Mouse (Mus musculus) stomach, embryonic 14.5 days (tissue): ENCODE results near the gene Ogfod2. TPM values are rescaled to one million over a fixed set of nuclear protein-coding genes. Genes with fewer than 3 reads are reported as not detected.
A peak's percentile ranks its signal among the peaks of the same experiment; 100 is the strongest.

Source experiments
- ATAC-seq: fragments of 200-750 bp; cut with Nextera tagmentation; 2 replicates; pipeline ENCODE4 v1.8.0; 2017; ENCODE audit warnings: low read depth, moderate TSS enrichment; ENCODE audit not compliant: insufficient number of reproducible peaks, insufficient read depth, low FRiP score
- H3K27ac ChIP-seq: fragments of 300-500 bp; sonication (generic); 2 replicates; pipeline ENCODE4 v1.5.1; 2014; ENCODE audit warnings: mild to moderate bottlenecking, low read length, moderate library complexity, mixed read lengths
- H3K27me3 ChIP-seq: fragments of 300-500 bp; sonication (generic); 2 replicates; pipeline ENCODE4 v1.6.1; 2014; ENCODE audit warnings: low read length, control low read depth, mixed read lengths; ENCODE audit not compliant: control insufficient read depth, insufficient read depth
- H3K36me3 ChIP-seq: fragments of 300-500 bp; sonication (generic); 2 replicates; pipeline ENCODE4 v1.6.1; 2014; ENCODE audit warnings: mild to moderate bottlenecking, control low read depth, low read length, moderate library complexity, mixed read lengths; ENCODE audit not compliant: control insufficient read depth, insufficient read depth
- H3K4me1 ChIP-seq: fragments of 300-500 bp; sonication (generic); 2 replicates; pipeline ENCODE4 v1.6.1; 2014; ENCODE audit warnings: low read length, control low read depth, mixed read lengths; ENCODE audit not compliant: control insufficient read depth, insufficient read depth
- H3K4me2 ChIP-seq: fragments of 300-500 bp; sonication (generic); replicated peaks from 2 replicates; pipeline ENCODE4 v1.6.1; 2014; ENCODE audit warnings: low read depth, low read length, control low read depth
- H3K4me3 ChIP-seq: fragments of 300-500 bp; sonication (generic); 2 replicates; pipeline ENCODE4 v1.5.1; 2014; ENCODE audit warnings: low read depth, low read length, control low read depth
- H3K9ac ChIP-seq: fragments of 300-500 bp; sonication (generic); replicated peaks from 2 replicates; pipeline ENCODE4 v1.6.1; 2014; ENCODE audit warnings: low read depth, mild to moderate bottlenecking, control low read depth, low read length, moderate library complexity, mixed read lengths
- H3K9me3 ChIP-seq: fragments of 300-500 bp; sonication (generic); 2 replicates; pipeline ENCODE4 v1.6.1; 2016; ENCODE audit warnings: low read depth, low read length, control low read depth; ENCODE audit not compliant: control insufficient read depth
- WGBS: fragments of 180-500 bp; shearing (Covaris S2); extraction: QIAGEN DNeasy Blood & Tissue Kit; methylation state at CpG from one replicate; pipeline ENCODE4 v1.1.7; 2014; 5-methylcytosine and 5-hydroxymethylcytosine counted together
- polyA plus RNA-seq: library from polyadenylated mRNA; unstranded; fragments of >200 nt; fragmentation: Nextera tagmentation; extraction: Ambion mirVana; gene quantifications from 2 replicates; pipeline ENCODE4 v1.2.1, GENCODE M21; 2014

Gene Ogfod2
- polyA plus RNA-seq, 1 experiment from 2014 or later, result 14.5 TPM

DNA sequence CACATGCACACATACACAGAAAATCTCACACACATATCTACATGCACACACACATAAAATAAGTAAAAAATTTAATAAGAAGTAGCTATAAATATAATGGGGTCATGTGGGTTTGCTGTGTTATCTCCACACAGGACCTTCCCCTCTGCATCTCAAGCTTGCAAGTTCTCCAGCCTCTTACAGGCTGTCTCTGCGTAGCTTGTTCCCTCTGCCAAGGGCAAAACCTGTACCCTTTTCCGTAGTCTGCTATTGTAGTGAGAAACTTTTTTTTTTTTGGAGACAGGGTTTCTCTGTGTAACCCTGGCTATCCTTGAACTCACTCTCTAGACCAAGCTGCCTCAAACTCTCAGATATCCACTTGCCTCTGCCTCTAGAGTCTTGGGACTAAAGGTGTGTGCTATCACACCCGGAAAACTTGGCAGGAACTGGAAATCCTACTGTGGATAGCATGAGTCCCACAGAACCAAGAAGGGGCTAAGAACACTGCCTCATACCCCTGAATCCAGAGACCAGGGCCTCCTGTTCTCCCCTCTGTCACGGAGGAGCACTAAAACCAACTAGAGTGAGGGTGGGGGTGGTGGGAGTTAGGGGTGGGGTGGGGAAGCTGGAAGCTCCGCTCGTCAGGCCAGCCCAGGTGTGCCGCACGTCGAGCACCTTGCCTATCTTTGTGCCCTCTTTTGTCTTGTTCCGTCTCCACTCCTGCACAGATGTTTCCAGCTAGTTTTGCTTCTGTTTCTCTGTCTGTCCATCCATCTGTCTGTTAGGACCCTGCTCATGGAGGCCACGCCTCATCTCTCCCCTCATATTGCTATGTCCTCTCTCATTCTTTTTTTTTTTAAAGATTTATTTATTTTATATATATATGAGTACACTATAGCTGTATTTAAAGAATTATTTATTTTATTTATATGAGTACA is 11.7 kb upstream of the Ogfod2 start:
- Histone ChIP-seq H3K4me1 (0 out of 2 replicates have a peak, but pooled peaks cover 3% of the 10 kb centered on the region), H3K27me3 (no peaks in the 10 kb centered on the region), H3K36me3 (no peaks in the 10 kb centered on the region), H3K9ac (no peak overlapping the region), H3K4me3 (no peak overlapping the region), H3K4me2 (no peak overlapping the region), H3K9me3 (no peaks in the 10 kb centered on the region), H3K27ac (no peak overlapping the region)
- ATAC-seq, result no peak
- WGBS, result 84% methylated on average over 11 of the region's 11 CpGs

DNA sequence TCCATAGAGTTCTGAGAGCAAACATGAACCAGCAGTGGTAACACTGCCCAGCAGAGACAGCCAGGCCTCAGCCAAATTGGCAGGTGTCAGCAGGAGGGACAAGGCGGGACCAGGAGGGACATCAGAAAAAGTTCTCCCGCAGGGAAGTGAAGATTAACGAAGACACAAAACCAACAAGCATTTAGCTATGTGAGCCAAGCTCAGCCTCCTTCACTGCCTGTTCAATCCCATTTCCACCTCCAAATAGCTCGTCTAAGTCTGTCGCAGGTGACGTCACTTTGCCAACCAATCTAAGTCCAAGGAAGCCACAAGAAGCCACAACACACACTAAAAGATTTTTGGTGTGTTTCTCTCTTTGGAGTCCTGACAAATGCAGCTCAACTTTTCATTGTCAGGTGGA is 9.8 kb upstream of the Ogfod2 start:
- no peak for ATAC-seq
- no peaks in the 10 kb centered on the region for H3K36me3 ChIP-seq
- H3K4me1 ChIP-seq, result no peaks in the 10 kb centered on the region
- no peaks in the 10 kb centered on the region for H3K9me3 ChIP-seq
- WGBS, result 81% methylated on average over 6 of the region's 6 CpGs
- no peaks in the 10 kb centered on the region for H3K27me3 ChIP-seq
- no peak overlapping the region for H3K4me2 ChIP-seq
- no peak overlapping the region for H3K9ac ChIP-seq
- no peak overlapping the region for H3K27ac ChIP-seq
- no peak overlapping the region for H3K4me3 ChIP-seq

DNA sequence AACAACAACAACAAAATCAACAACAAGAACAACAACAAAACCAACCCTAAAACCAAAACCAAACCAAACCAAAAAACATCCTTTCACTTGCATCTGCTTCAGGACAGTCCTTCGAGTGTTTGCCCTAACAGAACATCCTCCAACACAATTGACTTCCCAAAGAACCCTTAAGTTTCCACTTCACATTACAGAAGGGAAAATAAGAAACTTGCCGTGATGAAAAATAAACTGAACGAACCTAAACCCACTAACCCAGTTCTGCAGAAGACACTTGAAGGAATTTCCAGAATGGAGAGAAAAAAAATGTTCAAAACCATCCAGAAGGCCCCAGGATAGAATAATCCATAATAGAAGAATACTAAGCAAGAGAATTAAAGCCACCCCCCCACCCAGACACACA is 9.1 kb upstream of the Ogfod2 start:
- H3K27ac ChIP-seq, result no peak overlapping the region

DNA sequence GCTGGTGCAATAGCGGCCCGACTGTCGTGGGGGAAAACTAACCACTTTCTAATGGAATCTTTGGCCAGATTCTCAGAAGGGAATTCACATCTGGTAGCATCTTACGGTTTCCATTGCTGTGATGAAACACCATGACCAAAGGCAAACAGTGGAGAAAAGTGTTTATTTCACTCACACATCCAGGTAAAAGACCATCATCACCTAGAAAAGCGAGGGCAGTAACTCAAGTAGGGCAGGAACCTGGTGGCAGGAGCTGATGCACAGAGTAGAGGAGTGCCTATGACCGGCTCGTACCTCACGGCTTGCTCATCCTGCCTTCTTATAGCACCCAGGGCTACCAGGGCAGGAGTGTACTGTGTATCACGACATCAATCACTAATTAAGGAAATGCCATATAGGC is 8.5 kb upstream of the Ogfod2 start:
- Histone ChIP-seq H3K27me3 (no peaks in the 10 kb centered on the region), H3K36me3 (no peaks in the 10 kb centered on the region), H3K27ac (no peak overlapping the region), H3K4me1 (no peaks in the 10 kb centered on the region), H3K4me2 (no peak overlapping the region), H3K9me3 (no peaks in the 10 kb centered on the region), H3K9ac (no peak overlapping the region), H3K4me3 (no peak overlapping the region)
- ATAC-seq, result no peak
- WGBS, result 94% methylated on average over 9 of the region's 9 CpGs

More for the DNA sequence above, 9.1 kb upstream of the Ogfod2 start:
- Histone ChIP-seq H3K4me2 (no peak overlapping the region), H3K36me3 (no peaks in the 10 kb centered on the region), H3K4me3 (no peak overlapping the region), H3K9ac (no peak overlapping the region), H3K27me3 (no peaks in the 10 kb centered on the region), H3K4me1 (no peaks in the 10 kb centered on the region), H3K9me3 (no peaks in the 10 kb centered on the region)
- 87% methylated on average over 3 of the region's 3 CpGs for WGBS
- ATAC-seq, result no peak

DNA sequence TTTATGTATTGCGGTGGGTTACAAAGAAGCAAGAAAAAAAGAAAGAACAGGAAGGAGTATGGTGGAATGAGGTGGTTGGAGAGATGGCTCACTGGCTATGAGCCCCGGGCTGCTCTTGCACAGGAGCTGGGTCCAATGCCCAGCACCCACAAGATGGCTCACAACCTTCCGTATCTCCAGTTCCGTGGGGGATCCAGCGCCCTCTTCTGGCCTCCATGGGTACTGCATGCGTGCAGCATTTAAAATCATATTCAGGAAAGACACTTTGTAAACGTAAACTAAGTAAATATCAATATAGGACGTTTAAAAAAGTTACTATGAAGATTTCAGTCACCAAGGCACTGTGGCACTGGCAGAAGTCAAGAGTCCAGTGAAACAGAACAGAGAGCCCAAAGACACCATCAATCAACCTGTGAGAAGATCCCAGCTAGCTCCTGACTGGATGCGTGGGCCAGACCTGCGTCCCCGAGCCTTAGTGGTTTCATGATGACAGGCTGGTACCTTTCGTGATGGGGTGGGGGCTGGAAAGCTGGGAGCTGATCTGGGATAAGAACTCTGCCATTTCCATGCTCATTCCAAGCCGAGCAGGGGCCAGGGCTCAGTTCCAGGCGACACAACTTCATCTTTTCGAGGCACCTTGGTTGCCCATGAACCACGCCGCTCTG is 888 bp upstream of the Ogfod2 start:
- Histone ChIP-seq H3K27ac (peak overlapping the region; percentile 79; the same call in 1 of the 2 replicates), H3K27me3 (no peaks in the 10 kb centered on the region), H3K9me3 (no peaks in the 10 kb centered on the region), H3K36me3 (no peaks in the 10 kb centered on the region; the same call in 1 of the 2 replicates), H3K4me2 (peak overlapping the region; percentile 95), H3K9ac (peak overlapping the region; percentile 25; the same call in 1 of the 2 replicates), H3K4me3 (peak overlapping the region; percentile 89), H3K4me1 (peaks cover 10% of the 10 kb centered on the region; the same call in 1 of the 2 replicates)
- WGBS, result 23% methylated on average over 17 of the region's 17 CpGs
- no peak for ATAC-seq

DNA sequence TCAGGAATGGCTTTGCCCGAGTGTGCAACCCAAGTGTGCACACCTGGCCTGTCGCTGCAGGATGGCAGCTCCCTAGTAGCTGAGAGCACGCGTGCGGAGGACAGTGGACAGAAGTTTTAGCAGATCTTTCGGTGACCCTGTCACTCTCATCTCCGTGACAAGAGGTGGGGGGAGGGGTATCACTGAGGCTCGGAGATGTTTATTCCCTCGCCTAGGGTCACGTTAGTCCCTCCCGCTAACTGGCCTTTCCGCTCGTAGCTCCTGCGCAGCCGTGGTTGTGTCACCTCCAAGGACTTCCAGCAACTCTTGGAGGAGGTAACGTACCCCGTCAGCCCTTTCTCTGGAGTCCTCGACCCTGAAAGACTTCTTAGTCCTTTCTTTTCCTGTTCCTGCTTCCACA is 434 bp downstream of the Ogfod2 start:
- Histone ChIP-seq H3K9ac (peak overlapping the region; percentile 63), H3K27me3 (no peaks in the 10 kb centered on the region), H3K4me3 (peak overlapping the region; percentile 89), H3K27ac (peak overlapping the region; percentile 79; the same call in 1 of the 2 replicates), H3K4me2 (peak overlapping the region; percentile 95), H3K36me3 (peaks cover 3% of the 10 kb centered on the region; the same call in 1 of the 2 replicates), H3K4me1 (peaks cover 17% of the 10 kb centered on the region), H3K9me3 (no peaks in the 10 kb centered on the region)
- 1% methylated on average over 18 of the region's 18 CpGs for WGBS
- ATAC-seq, result no peak

DNA sequence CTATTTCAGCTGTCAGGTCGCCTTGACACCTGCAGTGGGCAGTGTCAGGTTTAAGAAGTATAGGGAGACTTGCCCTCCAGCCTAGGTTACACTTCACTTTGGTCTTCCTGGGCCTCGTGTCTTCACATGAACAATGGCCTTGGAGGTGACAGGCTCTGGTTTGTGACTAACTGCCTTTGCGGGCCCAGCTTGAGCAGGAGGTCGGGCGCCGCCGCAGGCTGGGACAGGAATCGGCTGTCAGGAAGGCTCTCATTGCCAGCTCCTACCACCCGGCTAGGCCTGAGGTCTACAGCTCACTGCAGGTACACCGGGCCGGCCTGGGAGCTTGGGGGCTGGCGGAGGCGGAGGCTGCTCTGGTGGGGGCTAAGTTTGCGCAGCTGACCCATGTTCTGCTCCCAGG is 933 bp downstream of the Ogfod2 start:
- WGBS, result 13% methylated on average over 14 of the region's 14 CpGs
- Histone ChIP-seq H3K4me1 (peaks cover 20% of the 10 kb centered on the region), H3K27me3 (no peaks in the 10 kb centered on the region), H3K27ac (peak overlapping the region; percentile 48; the same call in 1 of the 2 replicates), H3K9ac (peak overlapping the region; percentile 63), H3K36me3 (peaks cover 8% of the 10 kb centered on the region), H3K4me2 (peak overlapping the region; percentile 95), H3K9me3 (no peaks in the 10 kb centered on the region), H3K4me3 (peak overlapping the region; percentile 89)
- ATAC-seq, result no peak

DNA sequence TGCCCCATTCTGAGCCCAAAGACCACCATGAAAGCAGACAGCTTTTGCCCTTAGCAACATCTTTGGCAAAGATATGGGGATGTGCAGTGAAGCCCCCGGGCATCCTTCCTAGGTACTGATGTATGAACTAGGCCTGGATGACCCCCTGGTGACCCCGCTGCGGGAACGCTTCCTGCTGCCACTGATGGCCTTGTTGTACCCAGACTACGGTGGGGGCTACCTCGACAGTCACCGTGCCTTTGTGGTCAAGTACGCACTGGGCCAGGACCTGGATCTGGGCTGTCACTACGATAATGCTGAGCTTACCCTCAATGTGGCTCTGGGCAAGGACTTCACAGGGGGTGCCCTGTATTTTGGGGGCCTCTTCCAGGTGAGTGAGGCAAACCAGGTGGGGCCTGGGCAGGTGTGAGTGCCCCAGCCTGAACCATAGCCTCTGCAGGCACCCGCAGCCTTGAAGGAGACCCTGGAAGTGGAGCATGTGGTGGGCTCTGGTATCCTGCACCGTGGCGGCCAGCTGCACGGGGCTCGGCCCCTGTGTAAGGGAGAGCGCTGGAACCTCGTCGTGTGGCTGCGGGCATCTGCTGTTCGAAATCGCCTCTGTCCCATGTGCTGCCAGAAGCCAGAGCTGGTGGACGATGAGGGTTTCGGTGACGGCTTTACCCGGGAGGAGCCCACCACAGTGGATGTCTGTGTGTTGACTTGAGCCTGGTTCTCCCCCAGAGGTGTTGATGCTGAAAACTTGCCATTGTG is 2.4 kb downstream of the Ogfod2 start:
- H3K4me2 ChIP-seq, result no peak overlapping the region
- ATAC-seq, result no peak
- WGBS, result 91% methylated on average over 24 of the region's 24 CpGs

More for the DNA sequence above, 2.4 kb downstream of the Ogfod2 start:
- H3K9me3 ChIP-seq, result no peaks in the 10 kb centered on the region
- H3K4me3 ChIP-seq, result no peak overlapping the region
- peaks cover 20% of the 10 kb centered on the region for H3K4me1 ChIP-seq
- H3K9ac ChIP-seq, result no peak overlapping the region
- H3K27ac ChIP-seq, result no peak overlapping the region
- no peaks in the 10 kb centered on the region for H3K27me3 ChIP-seq
- H3K36me3 ChIP-seq, result peaks cover 21% of the 10 kb centered on the region
